Mouse (Mus musculus): ENCODE measurements around the gene Rpl9-ps6. TPM values are rescaled to one million over a fixed set of nuclear protein-coding genes. Genes with fewer than 3 reads are reported as not detected.

Rpl9-ps6 gene
- polyA plus RNA-seq, 1 experiment from 2014 or later, result 59.1 TPM

GRCm38 (mm10) chr19:32419069-32419468, 47.3 kb downstream of the Rpl9-ps6 start:
- Histone ChIP-seq H3K4me1 (no peaks in the 10 kb centered on the region), H3K4me3 (no peak overlapping the region), H3K9me3 (replicated peaks) (no peaks in the 10 kb centered on the region), H3K27ac (no peak overlapping the region), H3K27me3 (ENCODE audit: low read depth, poor library complexity, severe bottlenecking) (no peaks in the 10 kb centered on the region), H3K36me3 (no peaks in the 10 kb centered on the region)
- 83% methylated on average over 3 of the region's 3 CpGs for WGBS
- no peak for DNase-seq (ENCODE audit: low spot score)

GRCm38 (mm10) chr19:32416692-32417317, 49.6 kb downstream of the Rpl9-ps6 start:
- peak; percentile 13 for DNase-seq (ENCODE audit: low spot score)
- WGBS, result 88% methylated on average over 7 of the region's 7 CpGs
- no peaks in the 10 kb centered on the region for H3K27me3 ChIP-seq (ENCODE audit: low read depth, poor library complexity, severe bottlenecking)

More at GRCm38 (mm10) chr19:32416692-32417317, 49.6 kb downstream of the Rpl9-ps6 start:
- H3K4me1 ChIP-seq, result no peaks in the 10 kb centered on the region
- no peaks in the 10 kb centered on the region for H3K9me3 ChIP-seq (replicated peaks)
- no peak overlapping the region for H3K27ac ChIP-seq
- no peaks in the 10 kb centered on the region for H3K36me3 ChIP-seq
- no peak overlapping the region for H3K4me3 ChIP-seq

Other genes starting within 250 kb of the Rpl9-ps6 start
- 14.3 and 15.7 TPM in 2 replicates for gene Sgms1, start 76.9 kb downstream of the Rpl9-ps6 start, polyA plus RNA-seq (2016; fragmentation: Nextera tagmentation; extraction: Ambion mirVana)
- gene Minpp1, start 19.2 kb upstream of the Rpl9-ps6 start, polyA plus RNA-seq (2016; fragmentation: Nextera tagmentation; extraction: Ambion mirVana), result 76.4 and 78.8 TPM in 2 replicates
- gene Papss2, start 129.2 kb upstream of the Rpl9-ps6 start, polyA plus RNA-seq (2016; fragmentation: Nextera tagmentation; extraction: Ambion mirVana), result 0.56 and 2.3 TPM in 2 replicates

Data from limb, embryonic 10.5 days (tissue).